Mouse (Mus musculus) ovary, adult 18-20 months (tissue): ENCODE data around the gene Ovol3.
"Not testable (repeated sequence)": the region's sequence is repeated elsewhere in the genome, so short reads cannot be mapped to it uniquely, and the experiment has no call there.

Experiments
- DNase-seq: peaks from one replicate; pipeline ENCODE4 v3.0.0; 2022; ENCODE audit warnings: low spot score, mixed read lengths

Gene Ovol3

DNA sequence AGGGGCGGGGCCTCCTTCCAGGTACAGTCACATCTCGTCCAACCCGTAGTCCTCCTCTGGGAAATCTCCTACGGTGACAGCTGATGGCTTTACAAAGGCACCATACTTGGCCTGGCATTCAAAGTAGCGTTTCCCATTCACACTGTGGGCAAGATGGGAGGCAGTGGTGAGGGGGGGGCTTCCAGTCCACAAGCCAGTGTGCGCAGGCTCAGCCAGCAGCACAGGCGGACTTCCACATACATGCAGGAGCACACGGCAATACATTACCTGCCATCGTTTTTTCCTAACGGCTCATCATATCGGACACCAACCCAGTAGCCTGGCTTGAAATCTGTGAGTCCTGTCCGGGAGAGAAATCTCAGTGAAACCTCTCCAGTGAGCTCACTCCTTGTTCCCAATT, 11.3 kb downstream of the Ovol3 start:
- no peak for DNase-seq

DNA sequence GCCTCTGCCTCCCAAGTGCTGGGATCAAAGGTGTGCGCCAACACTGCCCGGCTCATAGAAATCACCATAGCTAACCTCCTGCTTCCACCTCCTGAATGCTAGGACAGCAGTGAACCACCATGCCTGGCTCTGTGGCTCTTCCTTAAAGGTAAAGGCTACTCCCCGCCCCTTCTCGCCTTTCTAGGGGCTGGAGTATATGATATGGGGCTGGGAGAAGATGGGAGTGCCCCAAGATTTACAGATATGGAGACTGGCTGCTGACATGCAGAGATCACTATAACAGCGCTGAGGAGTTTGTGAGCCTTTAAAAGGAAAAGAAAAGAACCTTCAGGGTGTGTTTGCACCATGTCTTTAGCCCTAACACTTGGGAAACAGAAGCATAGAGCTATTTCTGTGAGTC, 13.3 kb downstream of the Ovol3 start:
- DNase-seq = no peak

DNA sequence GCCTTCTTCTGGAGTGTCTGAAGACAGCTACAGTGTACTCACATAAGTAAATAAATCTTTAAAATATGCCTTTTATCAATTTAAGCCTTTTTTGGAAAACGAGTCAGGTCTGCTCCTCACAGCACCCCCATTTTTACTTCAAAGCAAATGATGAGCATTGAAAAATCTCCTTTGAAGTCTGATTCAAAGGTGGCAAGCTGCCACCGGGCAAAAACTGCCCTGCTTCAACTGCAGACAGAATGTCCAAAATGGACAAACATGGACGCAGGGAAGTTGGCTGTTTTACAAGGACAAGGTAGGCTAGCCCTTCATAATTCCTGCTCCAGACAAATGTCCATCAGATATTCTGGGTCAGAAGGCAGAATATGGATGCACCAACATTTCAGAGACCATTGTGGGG, 14.1 kb downstream of the Ovol3 start:
- DNase-seq = no peak

DNA sequence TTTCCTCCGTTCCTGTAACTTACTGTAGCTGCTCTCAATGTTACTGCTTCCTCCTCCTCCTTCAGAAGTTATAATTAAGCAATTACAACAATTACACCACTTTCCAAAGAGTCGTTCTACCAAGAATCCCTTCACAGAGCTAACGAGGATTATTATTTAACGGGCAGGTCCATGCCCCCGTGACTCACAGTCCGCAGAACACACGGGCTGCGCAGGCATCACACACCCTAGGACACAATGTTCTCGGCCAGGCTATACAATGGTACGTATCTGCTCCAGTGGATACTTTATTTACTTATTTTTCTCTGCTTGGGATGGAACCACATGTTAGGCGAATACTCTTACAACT, 15.5 kb downstream of the Ovol3 start:
- no peak for DNase-seq

DNA sequence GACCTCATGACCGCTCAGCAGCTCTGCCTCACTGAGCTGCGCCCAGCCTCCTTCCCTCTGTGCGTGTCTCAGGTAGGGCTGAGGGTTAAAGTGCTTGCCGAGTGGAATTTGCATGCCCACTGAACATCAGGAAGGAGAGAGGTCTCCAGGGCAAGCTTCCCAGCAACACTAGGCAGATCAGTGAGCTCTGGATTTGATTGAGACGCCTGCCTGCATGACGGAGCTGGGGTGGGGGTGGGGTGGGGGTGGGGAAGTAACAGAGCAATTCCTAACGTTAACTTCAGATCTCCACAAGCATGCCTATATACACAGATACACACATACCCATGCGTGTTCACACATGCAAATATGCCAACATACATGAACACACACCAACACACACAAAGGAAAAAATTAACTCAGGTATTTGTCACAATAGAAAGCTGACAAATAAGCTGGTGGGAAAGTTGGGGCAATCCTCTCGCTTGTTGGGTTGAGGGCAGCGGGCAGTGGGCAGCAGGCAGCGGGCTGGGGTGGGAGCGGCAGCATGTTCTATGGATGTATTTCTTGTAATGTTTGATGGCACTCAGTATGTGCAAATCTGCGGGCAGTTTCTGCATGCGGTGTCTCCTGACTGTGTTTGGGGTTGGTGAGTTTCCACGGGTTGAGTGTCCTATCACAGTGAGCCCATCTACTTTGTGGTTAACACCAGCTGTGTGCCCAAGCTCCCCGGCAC, 16.1 kb downstream of the Ovol3 start:
- no peak for DNase-seq

DNA sequence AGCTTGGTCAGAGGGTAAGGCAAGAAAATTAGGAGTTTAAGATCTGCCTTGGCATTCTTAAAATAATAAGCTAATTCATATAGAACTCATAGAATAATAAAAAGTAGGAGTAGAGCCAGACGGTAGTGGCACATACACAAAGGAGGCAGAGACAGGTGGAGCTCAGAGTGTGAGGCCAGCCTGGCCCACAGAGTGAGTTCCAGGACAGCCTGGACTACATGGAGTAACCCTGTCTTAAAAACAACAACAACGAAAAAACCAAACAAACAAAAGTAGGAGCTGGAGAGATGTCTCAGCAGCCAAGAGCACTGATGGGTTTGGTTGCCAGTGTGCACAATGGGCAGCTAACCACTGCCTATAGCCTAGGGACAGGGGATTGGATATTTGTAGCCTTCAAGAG, 18.2 kb downstream of the Ovol3 start:
- no peak for DNase-seq

DNA sequence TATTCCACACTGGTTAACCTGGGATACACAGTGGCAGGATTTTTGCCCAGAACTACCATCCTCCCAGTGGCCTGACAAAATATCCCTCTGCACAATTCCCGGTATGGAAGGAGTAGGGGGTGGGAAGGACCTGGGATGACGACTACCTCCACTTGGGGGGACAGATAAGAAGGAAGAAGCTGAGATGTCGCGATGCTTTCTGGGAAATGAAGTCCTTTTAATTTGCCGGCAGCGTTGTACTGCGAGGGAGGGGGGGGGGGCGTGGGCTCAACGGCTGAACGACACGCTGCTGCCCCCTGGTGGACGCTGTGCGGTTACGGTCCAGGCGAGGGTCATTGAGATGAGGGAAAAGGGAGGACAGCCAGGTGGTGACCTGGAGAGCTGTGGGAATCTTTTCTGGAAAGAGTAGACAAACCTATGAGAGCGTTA, 18.8 kb downstream of the Ovol3 start:
- DNase-seq = no peak

DNA sequence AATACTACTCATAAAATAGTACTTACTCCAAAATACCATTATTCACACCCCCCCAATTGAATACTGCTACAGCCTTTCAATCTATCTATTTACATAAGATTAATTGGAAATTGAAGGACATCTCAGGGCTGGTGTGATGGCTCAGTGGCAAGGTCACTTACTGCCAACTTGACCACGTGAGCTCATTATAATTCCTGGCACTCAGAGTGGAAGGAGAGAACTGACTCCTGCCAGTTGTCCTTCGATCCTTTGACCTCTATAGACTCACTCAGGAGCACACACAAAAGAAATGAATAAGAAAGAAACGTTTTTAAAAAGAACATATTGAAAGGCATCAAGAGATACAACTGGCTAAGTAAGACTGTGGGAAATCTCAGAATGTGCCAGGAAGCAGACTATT, 19.6 kb downstream of the Ovol3 start:
- DNase-seq = no peak

DNA sequence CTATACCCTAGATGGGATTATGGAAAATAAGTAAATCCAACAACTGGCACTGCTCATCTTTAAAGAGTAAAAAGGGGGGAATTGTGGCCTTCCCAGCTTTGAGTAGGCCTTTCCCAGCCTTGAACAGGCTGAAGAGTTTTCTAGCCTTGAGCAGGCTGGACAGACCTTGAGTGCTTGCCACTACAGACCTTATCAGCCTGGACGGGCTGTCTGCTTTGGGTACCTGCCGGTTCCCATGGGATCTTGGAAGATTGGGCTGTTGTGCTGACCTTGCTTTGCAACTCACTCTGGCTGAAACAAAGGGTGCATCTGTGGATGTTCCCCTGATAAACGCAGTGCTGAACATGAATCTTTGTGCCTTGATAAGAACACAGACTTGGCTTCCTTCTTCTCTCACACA, 21.6 kb downstream of the Ovol3 start:
- peak; percentile 77 for DNase-seq

DNA sequence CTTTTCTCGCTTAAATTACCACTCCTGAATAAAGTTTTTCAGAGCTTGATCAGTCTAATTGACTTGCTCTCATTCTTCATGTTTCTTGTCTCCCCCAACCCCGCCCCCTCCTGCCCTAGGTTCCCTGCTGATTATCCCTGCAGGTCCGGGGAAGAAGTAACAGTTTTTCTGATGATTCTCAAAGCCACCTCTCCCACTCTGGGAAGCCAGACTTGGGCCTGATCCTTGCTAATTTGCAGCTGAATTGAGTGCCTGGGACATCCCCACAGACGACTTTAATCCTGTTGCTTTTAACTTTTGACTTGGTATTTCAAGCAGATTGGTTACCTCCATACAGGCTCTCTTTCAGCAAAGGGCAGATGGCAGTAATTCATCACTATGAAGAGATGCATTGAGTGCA, 24.5 kb downstream of the Ovol3 start:
- no peak for DNase-seq

DNA sequence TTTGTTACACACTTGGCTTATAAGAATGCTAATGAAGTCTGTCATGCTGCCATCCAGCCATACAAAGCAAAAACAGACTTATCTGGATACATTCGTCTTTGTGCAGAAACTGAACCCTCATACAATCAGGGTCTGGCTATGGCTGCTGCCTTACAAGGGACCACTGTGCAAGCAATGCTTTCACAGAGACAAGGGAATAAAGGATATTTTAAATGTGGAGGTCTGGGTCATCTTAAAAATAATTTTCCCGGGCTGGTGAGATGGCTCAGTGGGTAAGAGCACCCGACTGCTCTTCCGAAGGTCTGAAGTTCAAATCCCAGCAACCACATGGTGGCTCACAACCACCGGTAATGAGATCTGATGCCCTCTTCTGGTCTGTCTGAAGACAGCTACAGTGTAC, 29.2 kb downstream of the Ovol3 start:
- not testable (repeated sequence) for DNase-seq

DNA sequence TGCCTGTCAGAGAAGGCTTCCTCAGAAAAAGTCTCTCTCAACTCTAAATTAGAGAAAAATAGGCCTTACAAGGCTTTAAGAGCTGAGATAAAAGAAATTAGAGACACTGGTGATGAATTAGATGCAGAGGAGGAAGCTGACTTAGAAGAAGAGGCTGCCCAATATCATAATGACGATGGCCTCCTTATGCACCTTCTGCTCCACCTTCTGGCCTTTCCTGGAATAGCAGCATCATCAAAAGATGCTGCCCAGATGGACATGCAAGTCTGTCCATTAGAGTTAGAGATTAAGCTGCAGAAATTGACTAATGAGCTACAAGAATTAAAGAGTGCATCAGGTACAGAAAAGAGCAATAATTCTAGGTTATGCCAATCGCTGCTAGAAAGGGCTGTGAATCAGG, 30.1 kb downstream of the Ovol3 start:
- DNase-seq = no peak

DNA sequence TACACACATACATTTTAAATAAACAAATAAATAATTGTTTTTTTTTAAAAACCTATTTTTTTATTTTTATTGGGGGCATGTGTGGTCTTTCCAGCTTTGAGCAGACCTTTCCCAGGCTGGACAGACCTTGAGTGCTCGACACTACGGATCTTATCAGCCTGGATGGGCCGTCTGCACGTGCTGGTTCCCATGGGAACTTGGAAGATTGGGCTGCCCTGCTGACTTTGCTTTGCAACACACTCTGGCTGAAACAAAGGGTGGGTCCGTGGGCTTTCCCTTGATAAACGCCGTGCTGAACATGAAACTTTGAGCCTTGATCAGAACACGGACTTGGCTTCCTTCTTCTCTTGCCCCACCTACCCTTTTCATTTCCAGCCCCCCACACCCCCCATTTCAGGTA, 31.1 kb downstream of the Ovol3 start:
- peak; percentile 78 for DNase-seq

DNA sequence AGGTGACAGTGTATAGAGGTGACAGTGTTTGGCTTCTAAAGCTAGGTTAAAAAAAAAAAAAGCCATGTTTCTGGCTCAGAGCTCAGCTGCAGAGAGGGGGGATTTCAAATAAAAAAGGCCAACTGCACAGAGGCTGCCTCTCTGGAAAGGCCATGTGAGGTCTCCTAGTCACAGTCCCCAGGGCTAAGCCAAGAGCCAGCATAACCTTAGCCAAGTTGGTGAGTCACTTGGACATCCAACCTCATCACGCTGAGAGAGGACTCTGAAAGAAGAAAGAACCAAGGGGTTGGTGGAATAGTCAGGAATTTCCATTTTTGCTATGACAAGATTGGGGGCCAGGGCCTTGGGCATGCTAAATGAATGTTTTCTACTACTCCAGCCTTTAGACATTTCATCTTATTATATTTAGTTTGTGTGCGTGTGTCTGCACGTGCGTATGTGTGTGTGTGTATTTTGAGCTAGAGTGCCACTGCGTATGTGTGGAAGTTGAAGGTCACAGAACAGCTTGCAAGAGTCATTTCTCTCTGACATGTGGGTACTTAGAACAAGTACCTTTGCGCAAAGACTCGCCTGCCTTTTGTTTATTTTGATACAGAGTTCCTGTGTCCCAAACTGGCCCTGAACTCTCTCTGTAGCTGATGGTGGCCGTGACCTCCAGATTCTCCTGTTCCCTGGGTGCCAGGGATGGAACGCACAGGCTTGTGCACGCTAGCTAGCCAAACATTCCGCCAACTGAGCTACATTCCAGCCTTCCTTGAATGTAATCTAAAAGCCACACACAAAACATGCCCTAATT, 32.4 kb downstream of the Ovol3 start:
- no peak for DNase-seq

DNA sequence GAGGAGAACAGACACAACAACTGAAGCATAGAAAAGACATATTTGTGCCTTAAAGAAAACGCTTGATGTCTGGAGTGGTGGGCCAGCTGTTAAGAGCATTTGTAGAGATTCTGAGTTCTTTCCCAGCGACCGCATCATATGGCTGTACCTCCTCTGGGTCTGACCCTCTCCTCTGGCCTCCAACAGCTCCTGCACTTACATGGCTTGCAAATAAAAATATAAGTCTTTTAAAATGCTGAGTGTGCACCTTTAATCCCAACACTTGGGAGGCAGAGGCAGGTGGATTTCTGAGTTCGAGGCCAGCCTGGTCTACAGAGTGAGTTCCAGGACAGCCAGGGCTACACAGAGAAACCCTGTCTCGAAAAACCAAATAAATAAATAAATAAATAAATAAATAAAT, 34.9 kb downstream of the Ovol3 start:
- not testable (repeated sequence) for DNase-seq

DNA sequence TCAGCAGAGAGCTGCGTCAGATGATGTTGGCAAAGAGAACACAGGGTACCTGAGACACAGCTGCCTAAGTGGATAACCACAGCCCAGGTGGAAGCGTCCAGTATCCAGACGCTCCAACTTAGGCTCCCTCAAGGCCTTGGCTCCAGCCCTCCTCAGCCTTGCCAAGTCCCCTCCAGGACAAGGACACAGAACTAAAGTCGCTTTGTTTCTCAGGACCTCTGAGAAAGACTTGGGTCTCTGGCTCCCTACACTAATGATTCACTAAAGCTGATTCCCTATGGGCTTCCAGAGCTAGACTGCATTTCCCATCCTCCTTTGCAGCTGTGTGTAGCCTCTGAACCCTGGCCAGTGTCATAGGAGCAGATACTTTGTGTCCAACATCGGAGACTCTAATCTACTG, 35.3 kb downstream of the Ovol3 start:
- no peak for DNase-seq

DNA sequence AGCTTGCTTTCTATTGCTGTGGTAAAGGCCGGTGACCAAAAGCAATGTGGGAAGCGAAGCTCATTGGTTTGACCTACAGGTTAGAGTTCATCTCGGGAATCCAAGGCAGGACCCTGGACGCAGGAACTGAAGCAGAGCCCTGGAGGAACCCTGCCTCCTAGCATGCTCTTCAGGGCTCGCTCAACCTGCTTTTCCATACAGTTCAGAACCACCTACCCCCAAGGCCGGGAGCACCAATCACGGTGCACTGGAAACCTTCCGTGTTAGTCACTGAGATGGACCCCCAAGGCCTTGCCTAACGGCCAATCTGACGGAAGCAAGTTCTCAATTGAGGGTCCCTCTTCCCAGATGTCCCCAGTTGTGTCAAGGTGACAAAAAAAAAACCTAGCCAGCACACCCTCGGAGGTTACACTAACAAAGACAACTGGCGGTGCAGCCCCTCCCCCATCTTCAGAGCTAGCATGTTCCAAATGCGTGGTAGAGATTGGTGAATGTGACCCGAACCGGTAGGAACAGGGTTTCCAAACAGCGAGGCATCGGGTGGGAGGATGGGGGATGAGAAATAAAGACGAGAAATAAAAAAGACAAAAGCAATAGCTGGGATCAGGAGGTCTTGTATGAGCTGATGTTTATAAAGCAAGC, 35.9 kb downstream of the Ovol3 start:
- DNase-seq = no peak

DNA sequence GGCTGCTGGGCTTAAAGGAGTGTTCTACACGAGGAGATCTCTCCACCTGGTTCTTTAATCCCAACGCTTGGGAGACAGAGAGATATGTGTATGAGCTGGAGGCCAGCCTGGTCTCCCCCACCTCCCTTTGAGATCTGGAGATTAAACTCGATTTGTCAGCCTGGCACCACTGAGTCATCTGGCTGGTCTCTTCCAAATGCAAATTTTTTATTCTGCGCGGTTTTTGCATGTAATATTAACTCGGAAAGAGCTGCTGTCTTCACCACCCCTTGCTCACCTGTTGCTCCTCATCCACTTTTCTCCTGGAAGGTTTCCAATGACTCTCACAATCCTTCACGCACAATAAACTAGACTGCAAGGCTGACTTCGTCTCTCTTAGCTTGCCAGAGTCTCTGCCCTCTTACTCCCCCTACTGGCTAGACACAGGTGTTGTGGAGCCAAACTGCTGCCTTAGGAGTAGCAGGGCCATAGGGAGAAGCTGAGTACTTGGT, 37.0 kb downstream of the Ovol3 start, which contains the start of gene Capns1:
Capns1 (minus strand) TSS at position 331 of the 491 bp plus-strand sequence.
- no peak for DNase-seq

DNA sequence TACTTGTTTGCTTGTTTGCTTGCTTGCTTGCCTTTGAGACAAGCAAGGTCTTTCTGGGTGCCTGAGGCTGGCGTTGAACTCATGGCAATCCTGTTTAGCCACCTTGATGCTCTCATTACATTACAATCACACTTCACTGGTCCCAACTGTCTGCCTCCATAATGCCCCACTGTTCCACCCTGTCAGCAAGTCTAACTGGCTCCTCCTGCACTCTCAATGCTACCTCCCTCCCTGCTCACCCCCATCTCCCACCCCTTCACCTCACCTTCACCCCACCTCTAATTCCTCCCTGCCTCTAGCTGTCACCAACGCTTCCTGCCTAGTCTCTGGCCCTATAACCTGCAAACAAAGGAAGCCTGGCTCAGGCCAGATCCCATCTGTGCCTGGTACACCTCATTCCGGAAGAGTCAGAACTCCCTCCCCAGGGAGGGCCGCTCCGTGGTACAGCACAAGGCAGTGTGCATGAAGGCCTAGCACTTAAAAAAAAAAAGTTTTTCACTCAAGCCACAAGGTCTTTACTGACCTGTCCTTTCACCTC, 37.9 kb downstream of the Ovol3 start:
- DNase-seq = no peak

DNA sequence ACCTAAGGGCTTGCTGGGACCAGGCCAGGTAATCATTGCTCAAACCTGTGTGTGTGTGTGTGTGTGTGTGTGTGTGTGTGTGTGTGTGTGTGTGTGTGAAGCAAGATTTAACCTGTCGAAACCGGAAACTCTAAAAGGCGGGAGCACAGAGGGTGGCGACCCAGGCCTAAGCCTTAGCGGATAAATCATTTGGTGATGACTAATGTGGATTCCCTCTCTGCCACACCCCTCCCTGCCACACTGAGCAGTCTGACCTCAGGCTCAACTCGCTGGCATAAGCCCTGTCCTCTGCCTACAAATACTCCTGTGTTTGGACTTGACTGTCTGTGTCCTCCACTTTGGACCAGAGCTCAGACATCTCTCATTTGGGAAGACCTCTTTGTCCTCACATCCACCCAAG, 39.4 kb downstream of the Ovol3 start:
- no peak for DNase-seq

DNA sequence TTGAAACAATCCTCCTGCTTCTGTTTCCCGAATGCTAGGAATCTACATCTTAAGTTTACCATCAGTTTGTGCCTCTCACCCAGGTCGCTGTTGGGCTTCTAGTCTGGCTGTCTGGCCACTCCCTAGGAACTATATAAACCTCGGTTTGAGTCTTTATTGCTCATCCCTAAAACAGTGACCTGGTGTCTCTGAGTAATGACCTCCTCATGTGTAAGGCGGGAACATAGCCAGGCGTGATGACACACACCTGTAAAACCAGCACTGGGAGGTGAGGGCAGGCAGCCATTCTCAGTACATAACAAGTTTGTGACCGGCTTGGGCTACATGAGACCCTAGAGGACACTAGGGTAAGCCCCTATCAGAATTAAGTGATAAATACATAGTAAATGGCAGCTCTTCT, 40.1 kb downstream of the Ovol3 start:
- no peak for DNase-seq

DNA sequence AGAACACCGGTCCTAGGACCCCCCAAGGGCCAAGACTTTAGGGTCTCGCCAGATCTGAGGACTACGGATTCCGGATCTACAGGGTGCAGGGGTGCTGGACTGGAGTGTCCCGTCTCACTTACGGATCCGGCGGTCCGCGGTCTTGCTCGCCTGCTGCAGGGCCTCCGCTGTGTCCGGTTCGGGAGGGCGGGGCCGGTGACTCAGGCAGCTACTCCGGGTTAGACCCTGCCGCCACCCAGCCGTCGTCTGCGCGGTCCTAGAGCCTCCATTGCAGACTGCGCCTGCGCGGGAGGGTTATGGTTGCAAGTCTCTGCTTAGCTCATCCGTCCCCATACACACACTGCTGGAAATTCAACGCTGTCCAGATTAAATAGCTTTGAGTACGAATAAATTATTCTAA, 40.6 kb downstream of the Ovol3 start:
- peak; percentile 93 for DNase-seq
